Mouse (Mus musculus): ENCODE data around the gene Cachd1.

GRCm38 (mm10) chr4:101000622-101001021 lies 224.1 kb downstream of the Cachd1 start:
- TF ChIP-seq POLR2A (IDR thresholded peaks at IDR 0.05; ENCODE audit: low read depth, low read length) (no peak), CTCF (IDR thresholded peaks at IDR 0.05; ENCODE audit: borderline replicate concordance, insufficient read depth, low read length) (no peak)

All from embryonic fibroblast, embryonic 13.5 days (primary cell).